Mouse (Mus musculus): Measurements from ENCODE around the gene Mlip.

GRCm38 (mm10) chr9:77165877-77166276, 186.9 kb downstream of the Mlip start:
- TF ChIP-seq ZC3H11A (IDR thresholded peaks at IDR 0.05; ENCODE audit: borderline replicate concordance, low read depth, low read length), result no peak
- no peak for TF ChIP-seq MAFK (IDR thresholded peaks at IDR 0.05; ENCODE audit: insufficient read depth, low read depth, low read length)
- TF ChIP-seq HCFC1 (IDR thresholded peaks at IDR 0.05; ENCODE audit: borderline replicate concordance, insufficient read depth, low read length), result no peak
- no peak for TF ChIP-seq CHD2 (IDR thresholded peaks at IDR 0.05; ENCODE audit: low read depth, low read length)
